Mouse (Mus musculus): ENCODE results near the gene Grb7. TPM values are rescaled to one million over a fixed set of nuclear protein-coding genes. Genes with fewer than 3 reads are reported as not detected.
A peak's percentile ranks its signal among the peaks of the same experiment; 100 is the strongest.

Gene Grb7
- polyA plus RNA-seq, 1 experiment from 2014 or later: 37.2 TPM

GRCm38 (mm10) chr11:98446562-98447474, 624 bp downstream of the Grb7 start:
- Histone ChIP-seq H3K4me1 (ENCODE audit: insufficient read depth) (peaks cover 3% of the 10 kb centered on the region; the same call in 1 of the 2 replicates), H3K4me3 (ENCODE audit: low read depth, low read length) (peak overlapping the region; percentile 55), H3K9ac (replicated peaks) (peak overlapping the region; percentile 80), H3K36me3 (replicated peaks; ENCODE audit: insufficient read depth, low read length) (no peaks in the 10 kb centered on the region), H3K4me2 (ENCODE audit: low read depth, low read length) (peak overlapping the region; percentile 49), H3K9me3 (ENCODE audit: low read length) (no peaks in the 10 kb centered on the region), H3K27me3 (ENCODE audit: insufficient read depth, low read length) (peaks cover 16% of the 10 kb centered on the region; the same call in 1 of the 2 replicates), H3K27ac (ENCODE audit: low read depth) (peak overlapping the region; percentile 89)
- 9% methylated on average over 33 of the region's 33 CpGs for WGBS (ENCODE audit: insufficient replicate concordance)
- DNase-seq: peak; percentile 76
- TF ChIP-seq EP300 (IDR thresholded peaks at IDR 0.05; ENCODE audit: low read depth) (peak; percentile 80), CTCF (IDR thresholded peaks at IDR 0.05; ENCODE audit: low read depth) (no peak)
- peak; percentile 81 for ATAC-seq

- Histone ChIP-seq H3K9me3 (ENCODE audit: low read length) (no peaks in the 10 kb centered on the region), H3K4me2 (ENCODE audit: low read depth, low read length) (peak overlapping the region; percentile 49), H3K9ac (replicated peaks) (peak overlapping the region; percentile 80), H3K27me3 (ENCODE audit: insufficient read depth, low read length) (peaks cover 16% of the 10 kb centered on the region; the same call in 1 of the 2 replicates), H3K27ac (ENCODE audit: low read depth) (peak overlapping the region; percentile 89), H3K4me1 (ENCODE audit: insufficient read depth) (peaks cover 3% of the 10 kb centered on the region; the same call in 1 of the 2 replicates), H3K4me3 (ENCODE audit: low read depth, low read length) (peak overlapping the region; percentile 55), H3K36me3 (replicated peaks; ENCODE audit: insufficient read depth, low read length) (no peaks in the 10 kb centered on the region)
- ATAC-seq (no peak), DNase-seq (no peak)
- TF ChIP-seq CTCF (IDR thresholded peaks at IDR 0.05; ENCODE audit: low read depth) (no peak), EP300 (IDR thresholded peaks at IDR 0.05; ENCODE audit: low read depth) (no peak)
- 13% methylated on average over 6 of the region's 7 CpGs for WGBS (ENCODE audit: insufficient replicate concordance)
Measured at GRCm38 (mm10) chr11:98447475-98447834, 1.3 kb downstream of the Grb7 start.

GRCm38 (mm10) chr11:98448191-98448790, 2.1 kb downstream of the Grb7 start:
- peak overlapping the region; percentile 80 for H3K9ac ChIP-seq (replicated peaks)
- WGBS (ENCODE audit: insufficient replicate concordance): 35% methylated on average over 13 of the region's 13 CpGs
- peaks cover 3% of the 10 kb centered on the region; the same call in 1 of the 2 replicates for H3K4me1 ChIP-seq (ENCODE audit: insufficient read depth)
- H3K4me2 ChIP-seq (ENCODE audit: low read depth, low read length): peak overlapping the region; percentile 69
- TF ChIP-seq EP300 (IDR thresholded peaks at IDR 0.05; ENCODE audit: low read depth) (peak; percentile 56; the same call in 1 of the 2 replicates), CTCF (IDR thresholded peaks at IDR 0.05; ENCODE audit: low read depth) (no peak)
- DNase-seq (peak; percentile 76), ATAC-seq (peak; percentile 67)
- H3K4me3 ChIP-seq (ENCODE audit: low read depth, low read length): peak overlapping the region; percentile 55
- H3K27me3 ChIP-seq (ENCODE audit: insufficient read depth, low read length): peaks cover 16% of the 10 kb centered on the region; the same call in 1 of the 2 replicates
- 0 out of 2 replicates have a peak, but pooled peaks cover 6% of the 10 kb centered on the region for H3K36me3 ChIP-seq (replicated peaks; ENCODE audit: insufficient read depth, low read length)
- H3K9me3 ChIP-seq (ENCODE audit: low read length): no peaks in the 10 kb centered on the region
- peak overlapping the region; percentile 89 for H3K27ac ChIP-seq (ENCODE audit: low read depth)

GRCm38 (mm10) chr11:98449419-98449818, 3.2 kb downstream of the Grb7 start:
- H3K27ac ChIP-seq (ENCODE audit: low read depth): 0 out of 2 replicates have a peak overlapping the region, but pooled peaks have one; percentile 76
- no peaks in the 10 kb centered on the region for H3K9me3 ChIP-seq (ENCODE audit: low read length)
- peaks cover 3% of the 10 kb centered on the region; the same call in 1 of the 2 replicates for H3K4me1 ChIP-seq (ENCODE audit: insufficient read depth)
- H3K4me3 ChIP-seq (ENCODE audit: low read depth, low read length): peak overlapping the region; percentile 55
- ATAC-seq: no peak
- 75% methylated on average over 3 of the region's 3 CpGs for WGBS (ENCODE audit: insufficient replicate concordance)
- peak overlapping the region; percentile 66 for H3K9ac ChIP-seq (replicated peaks)
- TF ChIP-seq CTCF (IDR thresholded peaks at IDR 0.05; ENCODE audit: low read depth) (no peak), EP300 (IDR thresholded peaks at IDR 0.05; ENCODE audit: low read depth) (no peak)
- peaks cover 13% of the 10 kb centered on the region for H3K36me3 ChIP-seq (replicated peaks; ENCODE audit: insufficient read depth, low read length)
- peaks cover 16% of the 10 kb centered on the region; the same call in 1 of the 2 replicates for H3K27me3 ChIP-seq (ENCODE audit: insufficient read depth, low read length)
- H3K4me2 ChIP-seq (ENCODE audit: low read depth, low read length): peak overlapping the region; percentile 69
- no peak for DNase-seq

- Histone ChIP-seq H3K36me3 (replicated peaks; ENCODE audit: insufficient read depth, low read length) (peaks cover 15% of the 10 kb centered on the region), H3K4me1 (ENCODE audit: insufficient read depth) (peaks cover 3% of the 10 kb centered on the region; the same call in 1 of the 2 replicates), H3K9ac (replicated peaks) (peak overlapping the region; percentile 66; the same call in 1 of the 2 replicates), H3K27ac (ENCODE audit: low read depth) (peak overlapping the region; percentile 55; the same call in 1 of the 2 replicates), H3K4me2 (ENCODE audit: low read depth, low read length) (peak overlapping the region; percentile 69), H3K4me3 (ENCODE audit: low read depth, low read length) (peak overlapping the region; percentile 55), H3K27me3 (ENCODE audit: insufficient read depth, low read length) (peaks cover 16% of the 10 kb centered on the region; the same call in 1 of the 2 replicates), H3K9me3 (ENCODE audit: low read length) (no peaks in the 10 kb centered on the region)
- no peak for TF ChIP-seq CTCF (IDR thresholded peaks at IDR 0.05; ENCODE audit: low read depth)
- no peak for TF ChIP-seq EP300 (IDR thresholded peaks at IDR 0.05; ENCODE audit: low read depth)
- WGBS (ENCODE audit: insufficient replicate concordance): 64% methylated on average over 20 of the region's 20 CpGs
- ATAC-seq (no peak), DNase-seq (no peak)
Measured at GRCm38 (mm10) chr11:98449921-98450771, 4.0 kb downstream of the Grb7 start.
